21 mouse cellular contexts compared by ENCODE assay signal in the genomic region with DNA sequence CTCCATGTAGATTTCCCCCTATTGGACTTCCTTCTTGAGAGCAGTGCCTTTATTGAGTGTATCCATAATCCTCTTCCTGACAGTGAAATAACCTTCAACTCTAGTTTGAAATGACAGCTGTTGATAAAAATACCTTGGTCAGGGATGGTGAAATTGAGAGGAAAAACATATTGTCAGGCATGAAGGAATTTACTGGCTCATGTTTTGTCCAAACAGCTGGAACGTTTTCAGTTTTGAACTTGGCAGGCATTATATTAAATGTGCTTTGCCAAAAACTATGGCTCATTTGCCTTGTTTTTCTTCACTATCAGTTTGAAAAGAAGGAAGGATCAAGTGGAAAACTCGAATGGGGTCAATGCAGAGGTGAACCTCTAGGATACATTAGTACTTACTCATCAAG.
DNase-seq lines count a peak whose midpoint lies in the region; ATAC-seq and TF ChIP-seq lines count a peak whose summit lies in the region.
"Had no signal": no experiment of that assay in that cellular context is flagged by ENCODE, and none has a peak within 500 bp of the region (broad histone marks: within the 10 kb centered on the region; RNA-seq: fewer than 3 reads in every experiment).

No protein-coding gene starts in this region.

- no peaks in the 10 kb centered on the region for H3K9me3 ChIP-seq in heart, postnatal 0 days (replicated peaks; ENCODE audit: control insufficient read depth, low read length)
- H3K9me3 ChIP-seq in lung, embryonic 14.5 days (ENCODE audit: low read depth, low read length) = no peaks in the 10 kb centered on the region
- H3K9me3 ChIP-seq in limb, embryonic 14.5 days (ENCODE audit: control insufficient read depth, low read length) = no peaks in the 10 kb centered on the region
- H3K9me3 ChIP-seq in hindbrain, embryonic 10.5 days = no peaks in the 10 kb centered on the region
- H3K9me3 ChIP-seq in intestine, embryonic 16.5 days (ENCODE audit: control insufficient read depth, low read length) = no peaks in the 10 kb centered on the region
- H3K9me3 ChIP-seq: G1E; hindbrain, embryonic 15.5 days; liver, embryonic 13.5 days; midbrain, embryonic 12.5 days; neural tube, embryonic 13.5 days had no signal

- no peaks in the 10 kb centered on the region for H3K36me3 ChIP-seq in heart, postnatal 0 days (replicated peaks; ENCODE audit: control insufficient read depth, insufficient read depth, low read length)
- H3K36me3 ChIP-seq in heart, adult 2 months (ENCODE audit: control insufficient read depth, insufficient read depth, low read length) = no peaks in the 10 kb centered on the region
- no peaks in the 10 kb centered on the region for H3K36me3 ChIP-seq in lung, embryonic 14.5 days (ENCODE audit: insufficient read depth)
- H3K36me3 ChIP-seq in limb, embryonic 14.5 days (ENCODE audit: control insufficient read depth, insufficient read depth, low read length) = no peaks in the 10 kb centered on the region
- no peaks in the 10 kb centered on the region for H3K36me3 ChIP-seq in hindbrain, embryonic 10.5 days
- H3K36me3 ChIP-seq in intestine, embryonic 16.5 days (ENCODE audit: control insufficient read depth, insufficient read depth, low read length) = no peaks in the 10 kb centered on the region
- H3K36me3 ChIP-seq: G1E; hindbrain, embryonic 15.5 days; liver, embryonic 13.5 days; midbrain, embryonic 12.5 days; neural tube, embryonic 13.5 days had no signal

- H3K4me3 ChIP-seq in heart, postnatal 0 days (ENCODE audit: low read depth, low read length) = no peak overlapping the region
- H3K4me3 ChIP-seq in heart, adult 2 months = no peak overlapping the region
- H3K4me3 ChIP-seq in lung, embryonic 14.5 days (ENCODE audit: low read depth, low read length) = no peak overlapping the region
- no peak overlapping the region for H3K4me3 ChIP-seq in lung, adult 2 months (replicated peaks; ENCODE audit: extremely low read depth, low read depth, low read length)
- no peak overlapping the region for H3K4me3 ChIP-seq in limb, embryonic 14.5 days (replicated peaks; ENCODE audit: low read length)
- no peak overlapping the region for H3K4me3 ChIP-seq in hindbrain, embryonic 10.5 days
- H3K4me3 ChIP-seq in intestine, embryonic 16.5 days (ENCODE audit: low read length) = no peak overlapping the region
- H3K4me3 ChIP-seq: gastrocnemius, adult 2 months; hindbrain, embryonic 15.5 days; liver, embryonic 13.5 days; midbrain, embryonic 12.5 days; neural tube, embryonic 13.5 days had no signal

- peak; percentile 6 for DNase-seq in heart, postnatal 0 days (ENCODE audit: low spot score)
- DNase-seq in heart, adult 2 months = no peak
- DNase-seq in lung, embryonic 14.5 days = peak; percentile 82
- no peak for DNase-seq in lung, adult 2 months
- DNase-seq in limb, embryonic 14.5 days (ENCODE audit: low spot score) = peak; percentile 80
- no peak for DNase-seq in hindbrain, embryonic 10.5 days (ENCODE audit: low spot score)
- DNase-seq: adrenal gland, adult 8-10 months; cerebellum, adult 11-12 months; cerebellum, postnatal 36 days; gastrocnemius, adult 2 months; liver, embryonic 13.5 days; right cerebral cortex, postnatal 14 days had no signal

- H3K4me1 ChIP-seq in heart, postnatal 0 days (ENCODE audit: control insufficient read depth, insufficient read depth) = no peaks in the 10 kb centered on the region
- no peaks in the 10 kb centered on the region; the same call in 1 of the 2 replicates for H3K4me1 ChIP-seq in heart, adult 2 months (ENCODE audit: control insufficient read depth, insufficient read depth, low read length)
- no peaks in the 10 kb centered on the region for H3K4me1 ChIP-seq in lung, embryonic 14.5 days (ENCODE audit: insufficient read depth)
- no peaks in the 10 kb centered on the region for H3K4me1 ChIP-seq in lung, adult 2 months (ENCODE audit: control insufficient read depth, insufficient read depth, low read length)
- H3K4me1 ChIP-seq in limb, embryonic 14.5 days (ENCODE audit: control insufficient read depth, insufficient read depth, low read length) = no peaks in the 10 kb centered on the region
- H3K4me1 ChIP-seq in hindbrain, embryonic 10.5 days (replicated peaks) = no peaks in the 10 kb centered on the region
- no peaks in the 10 kb centered on the region for H3K4me1 ChIP-seq in intestine, embryonic 16.5 days (ENCODE audit: control insufficient read depth, insufficient read depth, low read length)
- H3K4me1 ChIP-seq: hindbrain, embryonic 15.5 days; liver, embryonic 13.5 days; midbrain, embryonic 12.5 days; neural tube, embryonic 13.5 days had no signal

- ATAC-seq in heart, postnatal 0 days (ENCODE audit: insufficient read depth, low read depth) = no peak
- peak; percentile 60; the same call in 1 of the 2 replicates for ATAC-seq in lung, embryonic 14.5 days (ENCODE audit: insufficient read depth)
- peak; percentile 58; the same call in 1 of the 2 replicates for ATAC-seq in limb, embryonic 14.5 days (ENCODE audit: low FRiP score, low read depth)
- ATAC-seq in intestine, embryonic 16.5 days = no peak
- ATAC-seq: CD4-positive, CD25-positive, alpha-beta regulatory T cell, adult 4 months; forebrain, embryonic 16.5 days; intestine, postnatal 0 days had no signal

- H3K4me2 ChIP-seq in heart, postnatal 0 days (ENCODE audit: low read depth, low read length) = no peak overlapping the region
- H3K4me2 ChIP-seq in lung, embryonic 14.5 days = no peak overlapping the region
- H3K4me2 ChIP-seq in limb, embryonic 14.5 days (replicated peaks; ENCODE audit: low read depth, low read length, severe bottlenecking) = no peak overlapping the region
- no peak overlapping the region for H3K4me2 ChIP-seq in intestine, embryonic 16.5 days (ENCODE audit: low read depth, low read length)
- H3K4me2 ChIP-seq: hindbrain, embryonic 15.5 days; liver, embryonic 13.5 days; midbrain, embryonic 12.5 days; neural tube, embryonic 13.5 days had no signal

- TF ChIP-seq EP300 in heart, postnatal 0 days (IDR thresholded peaks at IDR 0.05; ENCODE audit: low read depth) = no peak
- no peak for TF ChIP-seq EP300 in heart, adult 2 months (IDR thresholded peaks at IDR 0.05; ENCODE audit: insufficient read depth, low read depth, low read length)

- H3K9ac ChIP-seq in heart, postnatal 0 days (replicated peaks; ENCODE audit: low read depth, low read length) = no peak overlapping the region
- H3K9ac ChIP-seq in heart, adult 2 months (ENCODE audit: low read depth, low read length) = no peak overlapping the region
- H3K9ac ChIP-seq in lung, embryonic 14.5 days = no peak overlapping the region
- H3K9ac ChIP-seq in limb, embryonic 14.5 days (ENCODE audit: low read depth, low read length, severe bottlenecking) = no peak overlapping the region
- no peak overlapping the region for H3K9ac ChIP-seq in intestine, embryonic 16.5 days (ENCODE audit: low read depth, low read length)
- H3K9ac ChIP-seq: hindbrain, embryonic 15.5 days; liver, embryonic 13.5 days; midbrain, embryonic 12.5 days; neural tube, embryonic 13.5 days had no signal

- H3K79me2 ChIP-seq in heart, adult 2 months (replicated peaks; ENCODE audit: control insufficient read depth, insufficient read depth, low read length) = no peaks in the 10 kb centered on the region

- no peak overlapping the region for H3K27ac ChIP-seq in heart, postnatal 0 days (ENCODE audit: low read depth)
- H3K27ac ChIP-seq in heart, adult 2 months = no peak overlapping the region
- no peak overlapping the region for H3K27ac ChIP-seq in lung, embryonic 14.5 days (ENCODE audit: low read depth)
- no peak overlapping the region for H3K27ac ChIP-seq in limb, embryonic 14.5 days (replicated peaks; ENCODE audit: low read depth, low read length)
- no peak overlapping the region for H3K27ac ChIP-seq in hindbrain, embryonic 10.5 days
- no peak overlapping the region for H3K27ac ChIP-seq in intestine, embryonic 16.5 days (ENCODE audit: low read length)
- H3K27ac ChIP-seq: gastrocnemius, adult 2 months; hindbrain, embryonic 15.5 days; liver, embryonic 13.5 days; midbrain, embryonic 12.5 days; neural tube, embryonic 13.5 days; stomach, postnatal 0 days had no signal

- TF ChIP-seq CTCF in heart, postnatal 0 days (IDR thresholded peaks at IDR 0.05; ENCODE audit: low read depth) = no peak
- no peak for TF ChIP-seq CTCF in heart, adult 2 months (IDR thresholded peaks at IDR 0.05)
- no peak for TF ChIP-seq CTCF in lung, embryonic 14.5 days (IDR thresholded peaks at IDR 0.05; ENCODE audit: low read depth)
- no peak for TF ChIP-seq CTCF in lung, adult 2 months (IDR thresholded peaks at IDR 0.05; ENCODE audit: insufficient read depth, low read length)

- 26% methylated on average over 2 of the region's 2 CpGs for WGBS in heart, postnatal 0 days
- 18% methylated on average over 2 of the region's 2 CpGs for WGBS in heart, adult 2 months
- 36% methylated on average over 2 of the region's 2 CpGs for WGBS in lung, embryonic 14.5 days
- WGBS in lung, adult 2 months = 39% methylated on average over 2 of the region's 2 CpGs
- WGBS in limb, embryonic 14.5 days = 55% methylated on average over 2 of the region's 2 CpGs
- 78% methylated on average over 2 of the region's 2 CpGs for WGBS in hindbrain, embryonic 10.5 days
- 60% methylated on average over 2 of the region's 2 CpGs for WGBS in intestine, embryonic 16.5 days

- H3K27me3 ChIP-seq in heart, postnatal 0 days (ENCODE audit: control insufficient read depth, insufficient read depth, low read length) = no peaks in the 10 kb centered on the region
- H3K27me3 ChIP-seq in heart, adult 2 months (ENCODE audit: control insufficient read depth, insufficient read depth, low read length) = no peaks in the 10 kb centered on the region
- H3K27me3 ChIP-seq in lung, embryonic 14.5 days (ENCODE audit: insufficient read depth, low read length) = no peaks in the 10 kb centered on the region
- H3K27me3 ChIP-seq in limb, embryonic 14.5 days (ENCODE audit: control insufficient read depth, insufficient read depth, low read length) = no peaks in the 10 kb centered on the region
- H3K27me3 ChIP-seq in hindbrain, embryonic 10.5 days (ENCODE audit: insufficient read depth, poor library complexity, severe bottlenecking) = no peaks in the 10 kb centered on the region
- no peaks in the 10 kb centered on the region for H3K27me3 ChIP-seq in intestine, embryonic 16.5 days (replicated peaks; ENCODE audit: control insufficient read depth, insufficient read depth, low read length)
- H3K27me3 ChIP-seq: hindbrain, embryonic 15.5 days; liver, embryonic 13.5 days; midbrain, embryonic 12.5 days; neural tube, embryonic 13.5 days had no signal

- intact Hi-C loops in heart, adult 2 months (cut with DNase I) = no loop called here

- TF ChIP-seq POLR2A in heart, adult 2 months (IDR thresholded peaks at IDR 0.05; ENCODE audit: insufficient read depth, low read depth, low read length) = no peak
- TF ChIP-seq POLR2A in lung, adult 2 months (IDR thresholded peaks at IDR 0.05; ENCODE audit: borderline replicate concordance, extremely low read depth, low read depth, low read length) = no peak
- no peak for TF ChIP-seq POLR2A in limb, embryonic 14.5 days (IDR thresholded peaks at IDR 0.05; ENCODE audit: borderline replicate concordance, extremely low read depth, insufficient read depth, insufficient read length)

Comparison
In these comparisons a context has a peak if more than half of its experiments do, and no peak if none do; other contexts are left out.
1. DNase-seq: peak in heart, postnatal 0 days (single experiment), lung, embryonic 14.5 days (single experiment) and limb, embryonic 14.5 days (single experiment); none in heart, adult 2 months (0 of 2), lung, adult 2 months (single experiment) and hindbrain, embryonic 10.5 days (single experiment).
2. ATAC-seq: peak in lung, embryonic 14.5 days (single experiment) and limb, embryonic 14.5 days (single experiment); none in heart, postnatal 0 days (single experiment) and intestine, embryonic 16.5 days (single experiment).